In genomic region chr9:37437772-37438735, GRCm38 (mm10) we compare ENCODE assay signal across 13 mouse cellular contexts. TPM values are rescaled to one million over a fixed set of nuclear protein-coding genes. Genes with fewer than 3 reads are reported as not detected.
A peak's percentile ranks its signal among the peaks of the same experiment; 100 is the strongest.
DNase-seq lines count a peak whose midpoint lies in the region; ATAC-seq lines count a peak whose summit lies in the region.
"Had no signal": no experiment of that assay in that cellular context is flagged by ENCODE, and none has a peak within 500 bp of the region (broad histone marks: within the 10 kb centered on the region; RNA-seq: fewer than 3 reads in every experiment).

No protein-coding gene starts in this region.

- H3K27me3 ChIP-seq in hindbrain, embryonic 11.5 days (ENCODE audit: control insufficient read depth, insufficient read depth, low read length) = peaks cover 28% of the 10 kb centered on the region
- H3K27me3 ChIP-seq in hindbrain, embryonic 10.5 days (ENCODE audit: insufficient read depth, poor library complexity, severe bottlenecking) = peaks cover 65% of the 10 kb centered on the region
- peaks cover 31% of the 10 kb centered on the region for H3K27me3 ChIP-seq in lung, embryonic 15.5 days
- peaks cover 29% of the 10 kb centered on the region for H3K27me3 ChIP-seq in forebrain, embryonic 13.5 days

- no peak overlapping the region for H3K4me3 ChIP-seq in hindbrain, embryonic 11.5 days (ENCODE audit: low read depth, low read length)
- no peak overlapping the region for H3K4me3 ChIP-seq in hindbrain, embryonic 10.5 days
- no peak overlapping the region for H3K4me3 ChIP-seq in lung, embryonic 15.5 days
- no peak overlapping the region for H3K4me3 ChIP-seq in forebrain, embryonic 13.5 days
- H3K4me3 ChIP-seq: embryonic facial prominence, embryonic 13.5 days; stomach, embryonic 15.5 days had no signal

- no peaks in the 10 kb centered on the region for H3K36me3 ChIP-seq in hindbrain, embryonic 11.5 days (ENCODE audit: control insufficient read depth, insufficient read depth, low read length)
- H3K36me3 ChIP-seq in hindbrain, embryonic 10.5 days = no peaks in the 10 kb centered on the region
- no peaks in the 10 kb centered on the region for H3K36me3 ChIP-seq in lung, embryonic 15.5 days
- H3K36me3 ChIP-seq in forebrain, embryonic 13.5 days (ENCODE audit: poor library complexity, severe bottlenecking) = no peaks in the 10 kb centered on the region
- H3K36me3 ChIP-seq: embryonic facial prominence, embryonic 13.5 days; stomach, embryonic 15.5 days had no signal

- H3K27ac ChIP-seq in hindbrain, embryonic 11.5 days (ENCODE audit: low read depth, low read length) = no peak overlapping the region
- H3K27ac ChIP-seq in hindbrain, embryonic 10.5 days = no peak overlapping the region
- H3K27ac ChIP-seq in lung, embryonic 15.5 days = no peak overlapping the region
- H3K27ac ChIP-seq in forebrain, embryonic 13.5 days = peak overlapping the region; percentile 69
- H3K27ac ChIP-seq: embryonic facial prominence, embryonic 13.5 days; stomach, embryonic 15.5 days had no signal

- peak; percentile 66 for ATAC-seq in hindbrain, embryonic 11.5 days (ENCODE audit: low FRiP score)
- peak; percentile 42; the same call in 1 of the 2 replicates for ATAC-seq in lung, embryonic 15.5 days (ENCODE audit: borderline replicate concordance, extremely low read depth, low FRiP score, low TSS enrichment)
- peak; percentile 87 for ATAC-seq in forebrain, embryonic 13.5 days
- ATAC-seq in activated CD4-positive, CD25-positive, alpha-beta regulatory T cell, adult 4 months = no peak

- H3K9ac ChIP-seq in hindbrain, embryonic 11.5 days (ENCODE audit: low read depth, low read length) = no peak overlapping the region
- H3K9ac ChIP-seq in lung, embryonic 15.5 days = no peak overlapping the region
- no peak overlapping the region for H3K9ac ChIP-seq in forebrain, embryonic 13.5 days
- H3K9ac ChIP-seq: embryonic facial prominence, embryonic 13.5 days; stomach, embryonic 15.5 days had no signal

- no peak overlapping the region for H3K4me2 ChIP-seq in hindbrain, embryonic 11.5 days (replicated peaks; ENCODE audit: low read depth, low read length)
- no peak overlapping the region for H3K4me2 ChIP-seq in lung, embryonic 15.5 days
- H3K4me2 ChIP-seq in forebrain, embryonic 13.5 days = no peak overlapping the region; the same call in 1 of the 2 replicates
- H3K4me2 ChIP-seq: embryonic facial prominence, embryonic 13.5 days; liver, embryonic 11.5 days; stomach, embryonic 15.5 days had no signal

- H3K4me1 ChIP-seq in hindbrain, embryonic 11.5 days (replicated peaks; ENCODE audit: control insufficient read depth, insufficient read depth, low read length) = no peaks in the 10 kb centered on the region
- H3K4me1 ChIP-seq in hindbrain, embryonic 10.5 days (replicated peaks) = peaks cover 19% of the 10 kb centered on the region
- peaks cover 18% of the 10 kb centered on the region for H3K4me1 ChIP-seq in lung, embryonic 15.5 days
- H3K4me1 ChIP-seq in forebrain, embryonic 13.5 days = peaks cover 33% of the 10 kb centered on the region

- WGBS in hindbrain, embryonic 11.5 days = 38% methylated on average over 3 of the region's 3 CpGs
- 43% methylated on average over 3 of the region's 3 CpGs for WGBS in hindbrain, embryonic 10.5 days
- WGBS in lung, embryonic 15.5 days = 27% methylated on average over 3 of the region's 3 CpGs
- 27% methylated on average over 3 of the region's 3 CpGs for WGBS in forebrain, embryonic 13.5 days

- no peak for DNase-seq in hindbrain, embryonic 11.5 days (ENCODE audit: low spot score)
- no peak for DNase-seq in hindbrain, embryonic 10.5 days (ENCODE audit: low spot score)
- no peak for DNase-seq in lung, postnatal 36 days
- peak; percentile 44 to 51 for DNase-seq in layer of hippocampus, adult 8-10 months (ENCODE audit: low spot score in 2 of 2)
- no peak for DNase-seq in T-cell, adult 2 months (ENCODE audit: low spot score)
- DNase-seq: adrenal gland, postnatal 25 days; cerebellum, adult 9-10 months had no signal

- H3K9me3 ChIP-seq in hindbrain, embryonic 11.5 days (ENCODE audit: control insufficient read depth, low read length) = no peaks in the 10 kb centered on the region
- H3K9me3 ChIP-seq in hindbrain, embryonic 10.5 days = no peaks in the 10 kb centered on the region
- no peaks in the 10 kb centered on the region for H3K9me3 ChIP-seq in lung, embryonic 15.5 days
- H3K9me3 ChIP-seq in forebrain, embryonic 13.5 days (replicated peaks) = no peaks in the 10 kb centered on the region
- H3K9me3 ChIP-seq: embryonic facial prominence, embryonic 13.5 days; stomach, embryonic 15.5 days had no signal

RNA-seq across cellular contexts. Expression of gene Robo3, which starts 5.0 kb away (rescaled TPM):
- 120 TPM in 2 replicates for polyA plus RNA-seq in hindbrain, embryonic 11.5 days (2014; fragmentation: Nextera tagmentation; extraction: Ambion mirVana)
- 29.1 and 148 TPM in 2 replicates for polyA plus RNA-seq in hindbrain, embryonic 10.5 days (2016; fragmentation: Nextera tagmentation; extraction: Ambion mirVana)
- polyA plus RNA-seq in lung, embryonic 15.5 days (2015; fragmentation: Nextera tagmentation; extraction: Ambion mirVana) = 0.18 and 0.21 TPM in 2 replicates
- polyA plus RNA-seq in forebrain, embryonic 13.5 days (2015; fragmentation: Nextera tagmentation; extraction: Ambion mirVana) = 7.1 and 9.3 TPM in 2 replicates
- 10 to 100 TPM; 10.3 to 16.0 (median 13.1) TPM for total RNA-seq in layer of hippocampus, adult 8-10 months (2022)
- polyA plus RNA-seq in activated CD4-positive, CD25-positive, alpha-beta regulatory T cell, adult 4 months (2017; shearing (Covaris generic)) = not detected

RNA-seq across cellular contexts. Expression of gene Robo4, which starts 36.4 kb away (rescaled TPM):
- polyA plus RNA-seq in hindbrain, embryonic 11.5 days (2014; fragmentation: Nextera tagmentation; extraction: Ambion mirVana) = 5.5 and 6.8 TPM in 2 replicates
- 6.6 and 7.7 TPM in 2 replicates for polyA plus RNA-seq in hindbrain, embryonic 10.5 days (2016; fragmentation: Nextera tagmentation; extraction: Ambion mirVana)
- 20.6 and 23.7 TPM in 2 replicates for polyA plus RNA-seq in lung, embryonic 15.5 days (2015; fragmentation: Nextera tagmentation; extraction: Ambion mirVana)
- polyA plus RNA-seq in forebrain, embryonic 13.5 days (2015; fragmentation: Nextera tagmentation; extraction: Ambion mirVana) = 3.1 and 4.2 TPM in 2 replicates
- total RNA-seq in layer of hippocampus, adult 8-10 months (2022) = 1 to 10 TPM; 5.4 to 9.2 (median 6.5) TPM
- polyA plus RNA-seq in activated CD4-positive, CD25-positive, alpha-beta regulatory T cell, adult 4 months (2017; shearing (Covaris generic)) = not detected

RNA-seq across cellular contexts. Expression of gene Msantd2, which starts 51.1 kb away (rescaled TPM):
- 41.1 and 42.3 TPM in 2 replicates for polyA plus RNA-seq in hindbrain, embryonic 11.5 days (2014; fragmentation: Nextera tagmentation; extraction: Ambion mirVana)
- polyA plus RNA-seq in hindbrain, embryonic 10.5 days (2016; fragmentation: Nextera tagmentation; extraction: Ambion mirVana) = 36.8 and 40.0 TPM in 2 replicates
- 26.1 and 26.9 TPM in 2 replicates for polyA plus RNA-seq in lung, embryonic 15.5 days (2015; fragmentation: Nextera tagmentation; extraction: Ambion mirVana)
- 32.3 and 38.1 TPM in 2 replicates for polyA plus RNA-seq in forebrain, embryonic 13.5 days (2015; fragmentation: Nextera tagmentation; extraction: Ambion mirVana)
- 10 to 100 TPM; 20.2 to 25.7 (median 23.6) TPM for total RNA-seq in layer of hippocampus, adult 8-10 months (2022)
- 1 to 10 TPM; 7.9 to 9.3 TPM for polyA plus RNA-seq in activated CD4-positive, CD25-positive, alpha-beta regulatory T cell, adult 4 months (2017; shearing (Covaris generic))

Comparison
In these comparisons a context has a peak if more than half of its experiments do, and no peak if none do; other contexts are left out.
1. DNase-seq: peak in layer of hippocampus, adult 8-10 months (2 of 2); none in hindbrain, embryonic 11.5 days (single experiment), hindbrain, embryonic 10.5 days (single experiment), lung, postnatal 36 days (single experiment) and T-cell, adult 2 months (single experiment).